Mouse (Mus musculus) layer of hippocampus, adult 9-10 months (tissue): ENCODE results near the gene Ptprn.
"Not testable (repeated sequence)": the region's sequence is repeated elsewhere in the genome, so short reads cannot be mapped to it uniquely, and the experiment has no call there.

Experiments
- DNase-seq: peaks from one replicate; pipeline ENCODE4 v3.0.0; 2022; ENCODE audit warnings: low spot score

Gene Ptprn

GRCm38 (mm10) chr1:75253029-75253428, 11.3 kb downstream of the Ptprn start:
- no peak for DNase-seq

GRCm38 (mm10) chr1:75252308-75252707, 12.0 kb downstream of the Ptprn start:
- no peak for DNase-seq

- no peak for DNase-seq
Observed at GRCm38 (mm10) chr1:75251112-75251970, 13.0 kb downstream of the Ptprn start.

GRCm38 (mm10) chr1:75250498-75250897, 13.8 kb downstream of the Ptprn start:
- no peak for DNase-seq

- DNase-seq, result no peak
Observed at GRCm38 (mm10) chr1:75248041-75248772, 16.1 kb downstream of the Ptprn start.

GRCm38 (mm10) chr1:75247071-75247930, 17.0 kb downstream of the Ptprn start:
- no peak for DNase-seq

- no peak for DNase-seq
Observed at GRCm38 (mm10) chr1:75244836-75245235, 19.5 kb downstream of the Ptprn start.

- no peak for DNase-seq
Observed at GRCm38 (mm10) chr1:75244175-75244826, 20.0 kb downstream of the Ptprn start.

GRCm38 (mm10) chr1:75243411-75243810, 20.9 kb downstream of the Ptprn start:
- no peak for DNase-seq

GRCm38 (mm10) chr1:75239591-75239990, 24.7 kb downstream of the Ptprn start:
- DNase-seq, result no peak

GRCm38 (mm10) chr1:75236117-75237050, 27.9 kb downstream of the Ptprn start, which contains the start of gene Dnajb2:
TSS of gene Dnajb2 (plus strand) at chr1:75236406.
- DNase-seq, result no peak

- no peak for DNase-seq
Observed at GRCm38 (mm10) chr1:75234606-75235005, 29.7 kb downstream of the Ptprn start.

GRCm38 (mm10) chr1:75232489-75232888, 31.8 kb downstream of the Ptprn start:
- not testable (repeated sequence) for DNase-seq

- DNase-seq, result no peak
Observed at GRCm38 (mm10) chr1:75231664-75232152, 32.6 kb downstream of the Ptprn start, which contains the start of gene A630095N17Rik. TSS of gene A630095N17Rik (minus strand) at chr1:75232102.

- DNase-seq, result no peak
Observed at GRCm38 (mm10) chr1:75231224-75231623, 33.1 kb downstream of the Ptprn start.

- DNase-seq, result no peak
Observed at GRCm38 (mm10) chr1:75230335-75230994, 33.8 kb downstream of the Ptprn start.

- DNase-seq, result no peak
Observed at GRCm38 (mm10) chr1:75229158-75229557, 35.1 kb downstream of the Ptprn start.

- DNase-seq, result no peak
Observed at GRCm38 (mm10) chr1:75227653-75228052, 36.6 kb downstream of the Ptprn start.

- DNase-seq, result no peak
Observed at GRCm38 (mm10) chr1:75226138-75226537, 38.2 kb downstream of the Ptprn start.

- DNase-seq, result no peak
Observed at GRCm38 (mm10) chr1:75225473-75225872, 38.8 kb downstream of the Ptprn start.
